Mouse (Mus musculus): ENCODE measurements at regions not wholly inside any gene's neighbourhood (a gene's known extent, or its start where the extent isn't known, plus 50 kb on each side); places are given as distances from the start of the nearest gene placed in this dataset.

DNA sequence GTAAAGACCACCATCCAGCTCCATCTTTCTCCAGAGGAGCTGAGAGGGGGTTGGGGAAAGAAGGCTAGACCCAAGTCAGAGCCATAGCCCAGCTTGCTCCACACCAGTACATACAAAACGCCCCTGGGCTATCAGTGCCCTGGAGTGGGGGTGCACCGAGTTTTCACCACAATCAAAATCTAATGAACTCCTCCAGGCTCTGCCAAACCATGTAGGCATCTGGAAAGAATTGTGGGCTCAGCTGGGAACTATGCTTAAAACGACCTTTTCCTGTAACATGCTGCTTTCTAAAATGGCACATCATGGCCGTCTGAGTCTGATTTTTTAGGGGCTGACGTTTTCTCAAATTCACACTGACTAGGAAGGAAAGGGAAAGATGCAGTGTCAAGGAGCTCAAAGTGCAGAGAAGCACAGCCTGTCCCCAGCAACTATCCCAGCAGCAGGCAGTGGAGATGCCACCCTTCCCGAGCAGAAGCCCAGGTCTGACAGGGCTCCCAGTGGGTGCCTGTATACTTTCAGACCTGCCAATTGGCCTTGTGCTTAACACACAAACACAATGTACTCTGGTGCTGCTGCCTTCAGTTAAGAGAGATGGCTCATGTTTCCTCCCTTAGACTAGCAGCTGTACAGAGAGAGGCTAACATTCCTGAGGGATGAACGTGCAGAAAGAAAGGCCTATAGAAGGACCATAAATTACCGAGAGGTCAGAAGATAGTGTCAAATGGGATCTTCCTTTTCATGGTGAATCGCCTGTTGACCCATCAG, 100.6 kb upstream of the Cxcl12 start:
- peak overlapping the region; percentile 81 for H3K27ac ChIP-seq
- peaks cover 37% of the 10 kb centered on the region for H3K4me1 ChIP-seq
- 45% methylated on average over 9 of the region's 9 CpGs for WGBS
- no peaks in the 10 kb centered on the region for H3K9me3 ChIP-seq (replicated peaks)
- no peaks in the 10 kb centered on the region for H3K36me3 ChIP-seq
- H3K4me3 ChIP-seq: no peak overlapping the region
- H3K27me3 ChIP-seq (ENCODE audit: low read depth, poor library complexity, severe bottlenecking): no peaks in the 10 kb centered on the region
- DNase-seq (ENCODE audit: low spot score): peak; percentile 74

DNA sequence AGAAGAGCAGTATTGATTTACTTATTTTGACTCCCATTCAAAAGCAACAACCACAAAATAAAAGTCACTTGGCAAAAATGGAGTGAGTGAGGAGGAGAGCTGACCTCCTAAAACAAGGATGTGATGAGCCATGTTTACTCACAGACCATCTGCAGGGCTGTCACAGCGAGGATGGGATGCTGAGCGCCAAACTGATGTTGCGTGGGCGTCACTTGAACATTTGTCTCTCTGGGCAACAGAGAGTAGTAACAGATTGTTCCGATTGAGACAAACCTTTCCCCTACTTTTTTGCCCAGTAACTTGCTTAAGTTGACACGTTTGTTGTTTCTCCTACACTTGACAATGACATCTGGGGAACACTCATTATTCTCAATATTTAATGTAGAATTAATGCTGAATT, 97.0 kb upstream of the Cxcl12 start:
- 77% methylated on average over 6 of the region's 6 CpGs for WGBS
- Histone ChIP-seq H3K36me3 (no peaks in the 10 kb centered on the region), H3K9me3 (replicated peaks) (no peaks in the 10 kb centered on the region), H3K27ac (no peak overlapping the region), H3K27me3 (ENCODE audit: low read depth, poor library complexity, severe bottlenecking) (no peaks in the 10 kb centered on the region), H3K4me3 (no peak overlapping the region), H3K4me1 (peaks cover 27% of the 10 kb centered on the region)
- no peak for DNase-seq (ENCODE audit: low spot score)

DNA sequence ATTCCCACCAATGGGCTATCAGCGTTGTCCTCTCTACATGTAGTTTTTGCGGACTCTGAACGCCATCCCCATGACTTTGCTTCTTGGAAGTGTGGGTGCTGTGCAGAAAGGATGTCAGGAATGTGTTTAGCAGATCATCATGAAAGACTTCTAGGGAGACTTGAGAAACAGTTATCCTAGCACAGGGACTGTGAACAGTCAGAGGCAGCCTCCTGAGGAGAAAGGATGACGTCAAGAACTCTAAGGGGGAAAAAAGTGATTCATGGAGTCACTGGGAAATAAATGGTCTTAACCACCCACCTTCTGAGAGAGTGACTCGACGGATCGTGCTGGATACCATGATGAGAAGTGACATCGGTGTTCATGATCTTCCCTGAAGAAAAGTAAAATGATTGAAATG, 96.5 kb upstream of the Cxcl12 start:
- Histone ChIP-seq H3K4me3 (no peak overlapping the region), H3K4me1 (peaks cover 22% of the 10 kb centered on the region), H3K9me3 (replicated peaks) (no peaks in the 10 kb centered on the region), H3K27me3 (ENCODE audit: low read depth, poor library complexity, severe bottlenecking) (no peaks in the 10 kb centered on the region), H3K36me3 (no peaks in the 10 kb centered on the region), H3K27ac (no peak overlapping the region)
- 75% methylated on average over 8 of the region's 8 CpGs for WGBS
- no peak for DNase-seq (ENCODE audit: low spot score)

DNA sequence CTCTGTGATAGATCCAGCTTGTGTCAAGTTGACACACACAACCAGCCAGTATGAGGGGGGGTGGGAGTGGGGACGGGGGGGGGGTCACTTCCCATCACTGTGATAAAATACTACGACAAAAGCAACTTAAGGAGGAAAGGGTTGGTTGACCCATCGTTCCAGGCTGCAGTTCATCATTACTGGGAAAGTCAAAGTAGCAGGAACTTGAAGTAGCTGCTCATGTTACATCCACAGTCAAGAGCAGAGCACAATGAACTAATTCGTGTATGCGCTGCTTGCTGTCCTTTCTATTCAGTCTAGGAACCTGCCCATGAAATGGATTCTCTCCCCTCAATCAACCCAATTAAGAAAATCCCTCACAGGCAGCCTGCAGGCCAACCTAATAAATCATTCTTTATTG, 88.8 kb upstream of the Cxcl12 start:
- peaks cover 30% of the 10 kb centered on the region for H3K4me1 ChIP-seq
- H3K27me3 ChIP-seq (ENCODE audit: low read depth, poor library complexity, severe bottlenecking): 0 out of 2 replicates have a peak, but pooled peaks cover 9% of the 10 kb centered on the region
- no peak for DNase-seq (ENCODE audit: low spot score)
- no peak overlapping the region for H3K27ac ChIP-seq
- no peaks in the 10 kb centered on the region for H3K36me3 ChIP-seq
- 34% methylated on average over 5 of the region's 5 CpGs for whole genome bisulfite sequencing
- no peak overlapping the region for H3K4me3 ChIP-seq
- no peaks in the 10 kb centered on the region for H3K9me3 ChIP-seq (replicated peaks)

DNA sequence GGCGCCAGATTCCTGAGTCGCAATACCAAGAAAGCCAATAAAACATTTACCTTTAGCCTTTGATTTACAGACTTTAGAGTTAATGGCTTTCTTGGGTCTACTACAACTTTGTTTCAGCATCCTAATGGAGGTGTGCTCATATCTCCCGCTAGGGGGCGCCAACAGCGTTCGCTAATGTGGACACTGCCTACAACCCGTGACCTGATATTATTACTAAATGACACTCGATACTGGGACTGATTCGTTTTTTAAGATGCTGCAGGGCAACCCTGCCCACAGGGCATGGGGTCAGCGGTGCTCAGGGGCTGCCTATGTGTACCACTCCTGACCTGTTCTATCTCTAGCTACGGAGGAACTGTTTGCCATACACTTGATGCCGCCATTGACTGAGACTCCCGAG, 87.4 kb upstream of the Cxcl12 start:
- H3K27ac ChIP-seq: peak overlapping the region; percentile 62; the same call in 1 of the 2 replicates
- H3K4me3 ChIP-seq: no peak overlapping the region
- peak; percentile 69 for DNase-seq (ENCODE audit: low spot score)
- 0 out of 2 replicates have a peak, but pooled peaks cover 9% of the 10 kb centered on the region for H3K27me3 ChIP-seq (ENCODE audit: low read depth, poor library complexity, severe bottlenecking)
- WGBS: 37% methylated on average over 13 of the region's 13 CpGs
- H3K4me1 ChIP-seq: peaks cover 39% of the 10 kb centered on the region
- no peaks in the 10 kb centered on the region for H3K9me3 ChIP-seq (replicated peaks)
- no peaks in the 10 kb centered on the region for H3K36me3 ChIP-seq

- Histone ChIP-seq H3K27ac (no peak overlapping the region), H3K4me3 (no peak overlapping the region), H3K4me1 (peaks cover 36% of the 10 kb centered on the region), H3K36me3 (no peaks in the 10 kb centered on the region), H3K9me3 (replicated peaks) (no peaks in the 10 kb centered on the region), H3K27me3 (ENCODE audit: low read depth, poor library complexity, severe bottlenecking) (0 out of 2 replicates have a peak, but pooled peaks cover 9% of the 10 kb centered on the region)
- 70% methylated on average over 6 of the region's 6 CpGs for WGBS
- DNase-seq (ENCODE audit: low spot score): no peak
Measured at GRCm38 (mm10) chr6:117084211-117084610, 84.1 kb upstream of the Cxcl12 start.

DNA sequence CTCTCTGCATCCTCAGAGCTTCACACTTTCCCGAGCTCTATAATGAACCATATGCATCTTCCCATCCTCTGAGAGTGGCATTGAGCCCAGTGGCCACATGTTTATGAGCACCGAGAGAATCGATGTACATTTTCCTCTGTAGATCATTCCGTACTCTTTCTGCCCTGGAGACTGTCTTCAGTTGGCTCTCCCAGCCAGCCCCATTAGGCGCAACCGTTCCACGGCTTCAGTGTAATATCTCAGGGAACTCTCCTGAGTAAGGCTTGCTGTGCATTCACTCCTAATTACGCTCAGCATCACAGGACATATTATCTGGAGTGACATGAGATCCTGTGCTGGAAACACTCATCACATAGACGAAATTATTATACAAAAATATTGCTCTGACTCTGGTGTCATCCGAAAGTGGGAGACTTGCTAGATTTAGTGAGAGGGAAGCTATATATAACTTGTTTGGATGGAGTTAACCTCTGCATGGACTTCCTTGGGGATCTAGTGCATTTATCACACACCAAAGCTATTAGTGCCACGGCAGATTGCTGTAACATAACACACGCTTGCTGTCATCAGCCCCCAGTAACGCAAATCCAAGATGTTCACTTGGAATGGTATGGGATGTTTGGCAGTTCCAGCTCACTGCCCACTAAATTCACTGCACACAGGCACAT, 83.4 kb upstream of the Cxcl12 start:
- Histone ChIP-seq H3K9me3 (replicated peaks) (no peaks in the 10 kb centered on the region), H3K4me1 (peaks cover 29% of the 10 kb centered on the region), H3K27me3 (ENCODE audit: low read depth, poor library complexity, severe bottlenecking) (0 out of 2 replicates have a peak, but pooled peaks cover 9% of the 10 kb centered on the region), H3K36me3 (no peaks in the 10 kb centered on the region), H3K27ac (no peak overlapping the region), H3K4me3 (no peak overlapping the region)
- DNase-seq (ENCODE audit: low spot score): no peak
- WGBS: 81% methylated on average over 13 of the region's 13 CpGs

DNA sequence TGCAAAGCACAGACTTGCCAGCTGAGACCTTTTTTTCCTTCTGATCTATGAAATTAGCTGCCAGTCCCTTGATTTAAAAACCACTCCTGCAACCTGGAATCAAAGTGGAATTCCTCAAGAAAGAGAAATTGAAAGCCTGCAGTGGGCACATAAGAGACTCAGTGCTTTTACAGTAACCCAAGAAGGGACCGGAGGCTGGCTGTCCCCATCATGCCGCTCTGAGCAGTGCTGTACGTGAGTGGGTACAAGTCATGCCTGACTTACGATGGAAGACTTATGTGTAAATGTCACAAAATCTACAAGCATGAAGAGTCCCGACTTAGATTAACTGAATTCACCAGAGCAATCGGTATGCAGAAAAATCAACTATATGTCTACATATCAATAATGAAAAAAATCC, 73.6 kb upstream of the Cxcl12 start:
- H3K4me3 ChIP-seq: no peak overlapping the region
- no peak for DNase-seq (ENCODE audit: low spot score)
- whole genome bisulfite sequencing: 91% methylated on average over 6 of the region's 6 CpGs
- no peaks in the 10 kb centered on the region for H3K9me3 ChIP-seq (replicated peaks)
- H3K27me3 ChIP-seq (ENCODE audit: low read depth, poor library complexity, severe bottlenecking): no peaks in the 10 kb centered on the region
- H3K36me3 ChIP-seq: no peaks in the 10 kb centered on the region
- H3K27ac ChIP-seq: no peak overlapping the region
- H3K4me1 ChIP-seq: no peaks in the 10 kb centered on the region

DNA sequence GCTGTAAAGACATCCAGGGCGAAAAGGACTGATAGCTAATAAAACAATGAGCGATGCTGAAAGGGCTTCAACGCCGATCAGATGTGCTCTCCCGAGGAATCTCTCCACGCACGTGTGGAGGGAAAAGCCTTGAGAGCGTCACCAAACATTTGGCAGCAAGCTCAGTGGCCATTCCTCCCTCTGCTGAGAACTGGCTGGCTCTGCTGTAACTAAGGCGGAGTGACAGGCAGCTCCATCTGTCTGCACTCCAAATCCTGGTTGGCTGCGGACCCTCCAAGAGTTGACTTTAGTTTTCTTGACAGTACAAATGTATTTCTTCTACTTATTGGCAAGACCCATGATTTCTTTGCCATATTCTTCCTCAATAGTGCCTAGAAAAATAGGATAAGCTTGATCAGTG, 68.5 kb upstream of the Cxcl12 start:
- 73% methylated on average over 10 of the region's 10 CpGs for WGBS

GRCm38 (mm10) chr6:117102693-117103092, 65.6 kb upstream of the Cxcl12 start:
- WGBS: 87% methylated on average over 4 of the region's 4 CpGs
- no peak for DNase-seq (ENCODE audit: low spot score)
- Histone ChIP-seq H3K27me3 (ENCODE audit: low read depth, poor library complexity, severe bottlenecking) (no peaks in the 10 kb centered on the region), H3K4me3 (no peak overlapping the region), H3K27ac (peak overlapping the region; percentile 30; the same call in 1 of the 2 replicates), H3K4me1 (peaks cover 13% of the 10 kb centered on the region), H3K36me3 (no peaks in the 10 kb centered on the region), H3K9me3 (replicated peaks) (no peaks in the 10 kb centered on the region)

More for the DNA sequence above, 68.5 kb upstream of the Cxcl12 start:
- no peaks in the 10 kb centered on the region for H3K36me3 ChIP-seq
- DNase-seq (ENCODE audit: low spot score): no peak
- no peaks in the 10 kb centered on the region for H3K27me3 ChIP-seq (ENCODE audit: low read depth, poor library complexity, severe bottlenecking)
- no peaks in the 10 kb centered on the region for H3K9me3 ChIP-seq (replicated peaks)
- peaks cover 7% of the 10 kb centered on the region; the same call in 1 of the 2 replicates for H3K4me1 ChIP-seq
- no peak overlapping the region for H3K4me3 ChIP-seq
- no peak overlapping the region for H3K27ac ChIP-seq

DNA sequence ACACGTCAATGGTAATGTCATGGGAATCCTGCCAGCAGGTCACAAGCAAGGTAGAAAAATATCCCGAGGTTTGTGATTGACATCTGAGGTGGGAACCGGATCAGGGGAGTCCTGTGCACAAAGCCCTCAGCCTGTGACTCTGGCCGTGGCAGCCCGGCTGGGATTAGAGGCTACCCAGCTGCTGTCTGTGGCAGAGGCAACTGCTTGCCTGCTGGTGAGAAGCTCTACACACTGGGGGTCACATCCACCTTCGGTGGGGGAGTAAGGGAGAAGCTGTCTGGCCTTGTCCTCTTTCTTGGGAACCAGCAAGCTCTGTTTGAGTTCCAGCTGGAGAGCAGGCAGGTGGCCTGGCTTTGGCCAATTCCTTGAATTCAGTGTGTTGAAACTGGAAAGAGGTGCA, 64.3 kb upstream of the Cxcl12 start:
- WGBS: 88% methylated on average over 6 of the region's 6 CpGs
- Histone ChIP-seq H3K9me3 (replicated peaks) (no peaks in the 10 kb centered on the region), H3K4me3 (no peak overlapping the region), H3K27me3 (ENCODE audit: low read depth, poor library complexity, severe bottlenecking) (no peaks in the 10 kb centered on the region), H3K4me1 (peaks cover 13% of the 10 kb centered on the region), H3K36me3 (no peaks in the 10 kb centered on the region), H3K27ac (no peak overlapping the region)
- no peak for DNase-seq (ENCODE audit: low spot score)

DNA sequence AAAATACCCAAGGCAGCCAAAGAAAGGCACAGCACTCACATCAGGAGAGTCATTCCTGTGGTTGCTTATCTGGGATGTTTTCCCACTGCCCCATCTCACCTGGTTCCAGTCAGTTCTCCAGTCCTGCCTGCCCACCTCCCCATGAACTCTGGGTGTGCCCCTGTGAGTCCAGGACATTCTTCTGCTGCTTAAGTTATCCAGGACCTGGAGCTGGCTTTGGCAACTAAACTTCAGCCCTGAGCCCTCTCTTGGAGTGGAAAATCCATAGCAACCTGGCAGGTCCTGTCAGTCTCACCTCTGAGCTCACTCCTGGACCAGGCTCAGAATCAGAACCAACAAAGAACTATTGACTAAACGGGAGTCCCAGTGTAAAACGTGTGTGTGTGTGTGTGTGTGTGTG, 63.9 kb upstream of the Cxcl12 start:
- 74% methylated on average over 2 of the region's 2 CpGs for WGBS
- H3K4me1 ChIP-seq: peaks cover 13% of the 10 kb centered on the region
- DNase-seq (ENCODE audit: low spot score): no peak

DNA sequence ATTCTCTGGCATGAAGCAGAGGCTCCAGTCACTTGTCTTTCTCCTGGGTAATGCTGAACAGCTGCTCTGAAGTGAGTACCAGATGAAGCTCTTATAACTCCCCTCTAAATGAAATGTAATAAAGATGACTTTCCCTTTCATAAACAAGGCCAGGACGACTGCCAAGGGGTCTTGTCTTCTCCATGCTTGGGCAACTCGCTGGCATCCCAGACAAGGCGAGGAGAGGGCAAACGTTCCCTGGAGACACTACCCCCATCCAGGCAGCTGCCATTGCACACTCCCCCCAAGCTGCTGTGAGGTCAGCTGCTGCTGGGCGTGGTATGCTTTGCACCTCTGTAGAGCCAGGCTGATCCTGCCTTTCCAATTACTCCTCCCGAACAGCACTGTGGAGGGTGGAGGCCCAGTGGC, 63.1 kb upstream of the Cxcl12 start:
- Histone ChIP-seq H3K9me3 (replicated peaks) (no peaks in the 10 kb centered on the region), H3K27me3 (ENCODE audit: low read depth, poor library complexity, severe bottlenecking) (no peaks in the 10 kb centered on the region), H3K36me3 (no peaks in the 10 kb centered on the region), H3K4me1 (peaks cover 16% of the 10 kb centered on the region), H3K27ac (peak overlapping the region; percentile 15; the same call in 1 of the 2 replicates), H3K4me3 (no peak overlapping the region)
- no peak for DNase-seq (ENCODE audit: low spot score)
- WGBS: 44% methylated on average over 6 of the region's 6 CpGs

More for the DNA sequence above, 63.9 kb upstream of the Cxcl12 start:
- H3K9me3 ChIP-seq (replicated peaks): no peaks in the 10 kb centered on the region
- no peak overlapping the region for H3K27ac ChIP-seq
- no peak overlapping the region for H3K4me3 ChIP-seq
- no peaks in the 10 kb centered on the region for H3K27me3 ChIP-seq (ENCODE audit: low read depth, poor library complexity, severe bottlenecking)
- H3K36me3 ChIP-seq: no peaks in the 10 kb centered on the region
